Mouse (Mus musculus) lung, adult 18-20 months (tissue): ENCODE results near the gene Kif21a.

ENCODE experiments used
- DNase-seq, 2 experiments: peaks; one replicate each; pipeline ENCODE4 v3.0.0; 2022; ENCODE audit warnings: mixed read lengths in 2 of 2

Kif21a gene

GRCm38 (mm10) chr15:91049496-91050441 lies at the start of gene Kif21a:
TSS of gene Kif21a (minus strand) at chr15:91049948.
- DNase-seq, result peak; percentile 73 to 74

DNA sequence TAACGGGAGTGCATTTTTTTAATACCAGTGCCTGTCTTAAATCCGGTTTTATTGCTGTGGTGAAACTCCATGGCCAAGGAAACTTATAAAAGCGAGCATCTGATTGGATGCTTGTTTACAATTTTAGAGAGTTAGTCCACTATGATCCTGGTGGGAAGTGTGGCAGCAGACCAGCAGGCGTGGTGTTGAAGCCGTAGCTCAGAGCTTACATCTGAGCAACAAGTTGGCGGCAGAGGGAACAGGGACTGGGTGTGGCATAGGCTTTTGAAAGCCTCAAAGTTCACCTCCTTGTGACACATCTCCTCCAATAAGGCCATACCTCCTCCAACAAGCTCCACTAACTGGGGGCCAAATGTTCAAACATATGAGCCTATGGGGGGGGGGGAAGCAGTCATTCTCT lies 46.9 kb upstream of the Kif21a start:
- no peak for DNase-seq

GRCm38 (mm10) chr15:91089427-91089826 lies 39.7 kb upstream of the Kif21a start:
- peak in 1 of 2 experiments; percentile 17 for DNase-seq

DNA sequence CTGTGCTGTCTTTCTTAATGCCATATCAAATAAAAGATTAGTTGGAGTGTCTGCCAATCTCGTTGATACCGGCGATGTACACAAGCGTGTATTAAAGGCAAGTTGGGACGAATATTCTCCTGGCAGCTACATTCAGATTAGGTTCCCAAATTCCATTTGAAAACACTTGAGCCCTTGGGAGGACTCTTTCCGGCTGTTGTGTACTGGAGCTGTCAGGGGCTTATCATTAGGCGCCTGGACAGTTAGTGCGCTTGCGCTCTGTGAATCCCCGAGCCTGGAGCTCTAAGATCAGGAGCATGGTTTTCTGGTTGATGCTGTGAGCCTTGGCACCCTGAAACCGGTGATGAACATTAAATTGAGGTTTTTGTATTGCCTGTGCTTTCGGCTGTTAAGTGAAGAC lies 38.3 kb upstream of the Kif21a start:
- DNase-seq, result peak; percentile 20 to 21

- DNase-seq, result no peak
Measured at GRCm38 (mm10) chr15:91077457-91078410, 28.0 kb upstream of the Kif21a start.

DNA sequence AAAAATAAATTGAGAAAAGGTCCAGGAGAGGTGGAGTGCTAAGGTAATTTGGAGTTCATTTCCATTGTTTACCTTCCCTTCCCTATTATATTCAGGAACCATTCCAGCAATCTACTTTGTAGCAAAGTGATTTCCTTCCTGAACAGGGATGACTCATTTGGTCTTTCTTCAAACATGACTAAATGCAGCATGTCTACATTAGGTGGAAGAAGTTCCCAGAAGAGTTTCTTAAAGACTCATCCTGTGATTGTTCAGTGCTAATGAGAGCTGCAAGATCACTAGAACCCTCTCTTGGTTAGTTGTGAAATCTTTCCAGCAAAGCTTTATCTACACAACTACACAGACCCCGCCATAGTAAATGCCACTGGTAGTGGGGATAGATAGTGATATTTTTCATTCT lies 22.7 kb upstream of the Kif21a start:
- DNase-seq, result no peak

DNA sequence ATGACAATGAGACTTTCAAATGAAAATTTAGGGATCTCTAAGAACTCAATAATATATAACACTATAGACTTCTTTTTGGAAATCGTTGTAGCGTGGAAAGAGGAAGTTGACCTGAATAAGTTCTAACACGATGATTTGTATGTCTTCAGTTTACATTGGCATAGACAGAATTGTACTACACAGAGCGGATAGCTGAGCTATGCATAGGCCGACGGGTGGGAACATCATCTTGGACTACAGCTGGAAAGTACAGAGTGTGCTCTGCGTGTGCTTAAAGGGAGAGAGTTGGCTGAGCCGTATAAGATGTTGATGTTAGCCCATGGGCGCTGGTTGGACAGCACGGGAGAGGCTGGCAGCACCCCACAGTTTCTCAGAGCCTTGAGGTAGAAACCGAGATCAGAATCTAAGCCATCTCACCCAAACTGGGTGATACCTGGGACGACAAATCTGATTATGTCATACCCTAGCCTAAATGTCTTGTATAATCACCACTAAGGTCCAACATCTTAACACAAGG lies 14.6 kb upstream of the Kif21a start:
- DNase-seq, result no peak

DNA sequence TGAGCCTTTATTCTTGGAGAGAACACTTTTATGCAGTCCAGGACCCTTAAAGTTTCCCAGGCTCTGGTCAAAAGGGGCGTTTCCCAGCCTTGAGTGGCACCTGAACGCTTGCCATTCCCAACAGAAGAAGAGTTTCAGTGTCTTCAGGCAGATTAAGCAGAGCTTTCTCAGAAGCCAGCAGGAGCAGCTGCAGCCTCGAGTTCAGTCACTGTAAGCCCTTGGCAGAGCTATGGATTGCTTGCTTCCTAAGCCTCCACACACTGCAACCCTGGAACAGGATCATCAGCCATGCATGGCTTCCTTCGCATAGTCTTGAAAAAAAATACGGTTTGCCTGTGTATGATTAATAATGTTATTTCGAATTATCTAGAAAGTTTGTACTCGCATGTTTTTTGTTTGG lies 14.1 kb upstream of the Kif21a start:
- no peak for DNase-seq

- DNase-seq, result no peak
Measured at GRCm38 (mm10) chr15:91056866-91057342, 7.2 kb upstream of the Kif21a start.

- no peak for DNase-seq
Measured at GRCm38 (mm10) chr15:91056176-91056865, 6.6 kb upstream of the Kif21a start.

- peak; percentile 5 to 29 for DNase-seq
Measured at GRCm38 (mm10) chr15:91048951-91049495, 725 bp downstream of the Kif21a start.

- no peak for DNase-seq
Measured at GRCm38 (mm10) chr15:91047627-91048026, 2.1 kb downstream of the Kif21a start.

- DNase-seq, result peak; percentile 54 to 65
Measured at GRCm38 (mm10) chr15:91046506-91046905, 3.2 kb downstream of the Kif21a start.

DNA sequence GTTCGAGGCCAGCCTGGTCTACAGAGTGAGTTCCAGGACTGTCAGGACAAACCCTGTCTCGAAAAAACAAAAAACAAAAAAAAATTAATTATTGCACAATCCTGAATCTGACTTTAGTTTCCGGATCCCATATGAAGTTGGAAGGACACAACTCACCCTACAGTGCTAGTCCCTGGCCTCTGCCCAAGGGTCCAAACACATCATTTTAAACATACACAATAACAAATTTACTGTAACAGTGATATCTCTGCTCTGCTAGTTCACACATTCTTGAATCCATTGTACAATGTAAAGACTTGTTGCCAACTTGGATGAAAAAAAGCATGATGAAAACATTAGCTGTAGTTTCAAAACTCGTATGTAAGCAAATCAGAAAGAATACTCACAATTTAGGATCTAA lies 6.5 kb downstream of the Kif21a start:
- no peak for DNase-seq

- no peak for DNase-seq
Measured at GRCm38 (mm10) chr15:91038860-91039259, 10.9 kb downstream of the Kif21a start.

DNA sequence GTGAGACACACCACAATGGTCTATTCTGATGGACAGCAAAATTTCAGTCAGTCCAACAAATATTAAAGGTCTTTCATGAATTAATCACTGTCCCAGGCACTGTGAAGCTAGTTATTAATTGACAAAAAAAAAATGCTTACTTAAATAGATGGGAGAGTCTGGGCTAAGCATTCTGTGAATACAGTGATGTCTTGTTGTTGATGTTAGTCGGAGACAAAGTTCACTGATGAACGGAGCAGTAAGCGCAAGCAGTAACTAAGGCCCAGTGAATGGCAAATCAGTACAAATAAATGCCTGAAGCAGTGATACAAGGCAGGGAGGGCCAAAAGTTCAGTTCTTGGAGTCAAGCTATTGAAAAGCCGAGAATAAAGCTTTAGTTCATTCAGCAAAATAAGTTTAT lies 15.7 kb downstream of the Kif21a start:
- DNase-seq, result no peak

DNA sequence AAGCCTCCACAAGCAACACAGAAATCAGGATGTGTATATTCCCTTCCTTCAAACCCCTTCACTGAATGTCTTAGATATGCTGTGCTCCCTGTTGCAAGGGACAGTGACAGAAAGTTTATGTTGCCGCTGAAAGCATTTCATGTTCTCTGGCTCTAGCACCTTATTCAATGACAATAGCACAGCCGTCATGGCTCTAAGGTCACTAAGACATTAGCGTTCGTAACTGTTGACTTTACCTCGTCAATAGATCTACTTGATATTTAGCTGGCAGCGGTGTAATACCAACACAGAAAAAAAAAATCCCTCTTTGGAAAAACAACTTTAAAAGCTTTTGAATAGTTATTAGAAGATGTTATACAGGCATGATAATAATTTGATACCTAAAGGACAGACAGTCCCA lies 16.2 kb downstream of the Kif21a start:
- no peak for DNase-seq

DNA sequence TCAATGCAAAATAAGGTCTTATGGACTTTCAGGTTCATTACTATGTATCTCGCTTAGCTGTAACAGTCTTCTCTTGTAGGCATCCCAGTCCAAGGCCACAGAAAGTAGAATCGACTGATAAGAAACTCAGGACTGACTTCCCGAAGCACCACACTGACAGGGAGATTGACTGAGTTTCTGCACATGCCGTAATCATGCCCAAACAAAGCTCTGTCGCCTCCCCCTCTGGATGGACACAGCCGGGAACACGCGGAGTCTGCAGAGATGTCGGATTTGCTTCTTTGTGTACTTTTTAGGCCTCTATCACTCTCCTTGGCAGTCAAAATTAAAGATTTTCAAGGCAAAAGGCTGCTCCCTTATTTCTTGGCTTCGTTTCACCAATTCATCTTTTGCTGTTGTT lies 20.8 kb downstream of the Kif21a start:
- no peak for DNase-seq

DNA sequence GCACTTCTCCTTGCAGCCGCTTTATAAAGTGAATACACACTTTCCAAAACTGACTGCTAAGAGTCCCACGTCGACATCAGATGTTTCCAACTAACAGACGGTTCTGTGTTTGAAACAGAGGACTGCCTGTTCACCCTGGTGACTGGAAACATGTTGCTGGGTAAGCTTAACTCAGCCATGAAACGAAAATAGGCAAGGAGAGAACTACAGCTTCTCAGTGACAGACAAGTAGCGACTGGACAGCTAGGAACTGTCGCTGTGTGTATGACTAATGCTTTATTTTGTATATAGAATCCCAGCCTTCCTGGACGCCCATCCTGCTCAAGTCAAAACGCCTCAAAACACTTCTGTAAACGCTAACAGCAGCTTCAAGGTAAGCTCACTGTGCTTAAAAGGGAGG lies 21.3 kb downstream of the Kif21a start:
- no peak for DNase-seq

DNA sequence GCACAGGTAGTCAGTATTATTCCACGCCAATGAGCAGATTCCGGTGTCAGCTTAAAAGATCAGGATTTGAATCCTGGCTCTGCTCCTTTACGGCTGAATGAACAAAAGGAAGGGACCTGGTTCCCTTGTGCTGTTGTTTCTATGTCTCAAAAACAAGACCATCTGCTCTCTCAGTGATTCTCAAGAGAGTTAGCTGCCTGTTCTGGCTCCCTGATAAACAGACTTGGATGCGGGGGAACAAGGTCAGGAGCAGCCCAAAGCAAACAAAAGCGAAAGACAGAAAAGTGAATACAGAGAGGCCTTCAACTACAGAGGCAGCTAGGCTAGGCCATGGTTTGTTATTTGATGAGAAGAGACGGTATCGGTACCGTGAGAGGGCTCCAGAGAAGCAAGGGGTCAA lies 27.5 kb downstream of the Kif21a start:
- DNase-seq, result no peak

DNA sequence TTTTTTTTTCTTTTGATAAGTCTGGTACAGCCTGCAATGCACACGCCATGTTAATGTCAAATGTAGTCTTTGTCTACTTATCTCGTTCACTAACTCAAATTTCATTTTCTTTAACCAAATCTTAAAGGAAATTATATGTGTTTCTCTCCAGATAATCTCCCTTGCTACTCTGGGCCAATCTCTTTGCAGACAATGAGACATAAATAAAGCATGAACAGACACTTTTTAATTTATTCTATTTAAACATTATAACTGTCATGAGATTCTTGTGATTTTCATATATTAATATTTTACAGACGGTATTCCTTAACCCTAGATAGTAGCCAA lies 30.9 kb downstream of the Kif21a start:
- DNase-seq, result no peak

GRCm38 (mm10) chr15:91018161-91018860 lies 31.4 kb downstream of the Kif21a start:
- DNase-seq, result no peak
